Mouse (Mus musculus): ENCODE results near the gene Tmem209.

- TF ChIP-seq CTCF (IDR thresholded peaks at IDR 0.05; ENCODE audit: insufficient read depth, low read length), result no peak
- TF ChIP-seq POLR2A (IDR thresholded peaks at IDR 0.05; ENCODE audit: borderline replicate concordance, extremely low read depth, low read depth, low read length), result no peak
Measured at GRCm38 (mm10) chr6:30543077-30543476, 33.5 kb upstream of the Tmem209 start.
